Mouse (Mus musculus): ENCODE measurements around the gene Golt1b. TPM values are rescaled to one million over a fixed set of nuclear protein-coding genes. Genes with fewer than 3 reads are reported as not detected.
"Not testable (repeated sequence)": the region's sequence is repeated elsewhere in the genome, so short reads cannot be mapped to it uniquely, and the experiment has no call there.

The Golt1b gene
- polyA plus RNA-seq, 1 experiment from 2014 or later = 56.6 TPM

DNA sequence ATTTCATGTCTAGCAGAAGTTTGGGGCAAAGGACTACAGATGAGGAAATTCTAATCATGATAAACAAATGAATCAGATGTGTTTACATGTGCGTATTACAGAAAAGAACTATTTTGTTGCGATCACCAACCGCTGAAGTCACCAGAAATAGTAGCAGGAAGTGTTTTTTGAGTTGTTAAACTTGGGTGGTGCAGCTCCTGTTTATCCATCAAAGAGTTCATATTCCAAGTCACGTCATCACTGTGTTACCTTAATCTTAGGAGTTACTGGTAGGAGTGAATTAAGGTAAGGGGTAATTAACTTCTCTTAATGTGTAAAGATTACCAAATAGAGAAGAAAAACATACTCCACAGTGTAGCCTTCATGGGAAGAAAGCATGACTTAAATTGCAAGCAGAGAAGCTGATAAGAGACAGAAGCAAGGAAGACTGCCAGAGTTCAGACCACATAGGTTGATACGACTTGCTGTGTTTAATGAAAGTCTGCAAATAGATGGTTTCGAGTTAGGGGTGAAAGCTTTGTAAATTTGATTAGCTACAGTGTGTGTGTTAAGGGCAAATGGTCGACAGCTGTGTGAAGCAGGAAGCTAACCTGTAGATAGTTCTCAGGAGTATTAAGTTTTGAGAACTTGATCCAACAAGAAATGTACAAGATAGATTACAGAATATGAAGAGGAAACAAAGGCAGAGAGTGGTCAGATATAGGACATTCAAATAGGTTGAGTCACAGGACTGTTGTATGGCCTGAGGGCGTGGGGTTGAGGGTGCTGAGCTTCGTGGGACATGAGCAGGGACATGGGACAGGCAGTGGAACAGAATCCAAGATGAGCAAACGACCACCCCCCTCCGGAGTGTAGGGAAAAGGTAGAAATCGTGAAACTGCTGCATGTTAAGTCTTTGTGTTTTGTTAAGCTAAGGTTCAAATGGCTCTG is 40.6 kb upstream of the Golt1b start:
- peak overlapping the region; percentile 57; the same call in 1 of the 2 replicates for H3K9ac ChIP-seq (replicated peaks; ENCODE audit: low read depth)

GRCm38 (mm10) chr6:142347431-142348385 is 39.3 kb upstream of the Golt1b start:
- Histone ChIP-seq H3K27ac (ENCODE audit: low read length) (no peak overlapping the region), H3K4me2 (replicated peaks; ENCODE audit: low read depth, low read length) (no peak overlapping the region), H3K9ac (replicated peaks; ENCODE audit: low read depth) (no peak overlapping the region), H3K27me3 (replicated peaks; ENCODE audit: insufficient read depth, low read length) (no peaks in the 10 kb centered on the region), H3K9me3 (ENCODE audit: low read length) (no peaks in the 10 kb centered on the region), H3K4me3 (ENCODE audit: low read depth, low read length) (no peak overlapping the region), H3K4me1 (ENCODE audit: insufficient read depth, low read depth, low read length) (no peaks in the 10 kb centered on the region), H3K36me3 (ENCODE audit: insufficient read depth, low read length) (no peaks in the 10 kb centered on the region; the same call in 1 of the 2 replicates)
- DNase-seq (ENCODE audit: low spot score) = peak; percentile 16
- TF ChIP-seq EP300 (IDR thresholded peaks at IDR 0.05) (no peak), CTCF (IDR thresholded peaks at IDR 0.05) (no peak)
- no peak for ATAC-seq
- 56% methylated on average over 11 of the region's 11 CpGs for WGBS

More for the DNA sequence above, 40.6 kb upstream of the Golt1b start:
- Histone ChIP-seq H3K4me3 (ENCODE audit: low read depth, low read length) (peak overlapping the region; percentile 89), H3K27me3 (replicated peaks; ENCODE audit: insufficient read depth, low read length) (no peaks in the 10 kb centered on the region), H3K9me3 (ENCODE audit: low read length) (no peaks in the 10 kb centered on the region), H3K27ac (ENCODE audit: low read length) (0 out of 2 replicates have a peak overlapping the region, but pooled peaks have one; percentile 80), H3K36me3 (ENCODE audit: insufficient read depth, low read length) (no peaks in the 10 kb centered on the region; the same call in 1 of the 2 replicates), H3K4me1 (ENCODE audit: insufficient read depth, low read depth, low read length) (no peaks in the 10 kb centered on the region), H3K4me2 (replicated peaks; ENCODE audit: low read depth, low read length) (peak overlapping the region; percentile 52)
- ATAC-seq = no peak
- WGBS = 36% methylated on average over 12 of the region's 12 CpGs
- TF ChIP-seq CTCF (IDR thresholded peaks at IDR 0.05) = no peak
- no peak for TF ChIP-seq EP300 (IDR thresholded peaks at IDR 0.05)
- DNase-seq (ENCODE audit: low spot score) = peak; percentile 24

GRCm38 (mm10) chr6:142352099-142352498 is 34.9 kb upstream of the Golt1b start:
- H3K9ac ChIP-seq (replicated peaks; ENCODE audit: low read depth); H3K4me3 ChIP-seq (ENCODE audit: low read depth, low read length); H3K9me3 ChIP-seq (ENCODE audit: low read length); H3K4me2 ChIP-seq (replicated peaks; ENCODE audit: low read depth, low read length); ATAC-seq; DNase-seq (ENCODE audit: low spot score); H3K4me1 ChIP-seq (ENCODE audit: insufficient read depth, low read depth, low read length); H3K27me3 ChIP-seq (replicated peaks; ENCODE audit: insufficient read depth, low read length); H3K27ac ChIP-seq (ENCODE audit: low read length); H3K36me3 ChIP-seq (ENCODE audit: insufficient read depth, low read length): not testable (repeated sequence)
- 83% methylated on average over 3 of the region's 3 CpGs for WGBS

DNA sequence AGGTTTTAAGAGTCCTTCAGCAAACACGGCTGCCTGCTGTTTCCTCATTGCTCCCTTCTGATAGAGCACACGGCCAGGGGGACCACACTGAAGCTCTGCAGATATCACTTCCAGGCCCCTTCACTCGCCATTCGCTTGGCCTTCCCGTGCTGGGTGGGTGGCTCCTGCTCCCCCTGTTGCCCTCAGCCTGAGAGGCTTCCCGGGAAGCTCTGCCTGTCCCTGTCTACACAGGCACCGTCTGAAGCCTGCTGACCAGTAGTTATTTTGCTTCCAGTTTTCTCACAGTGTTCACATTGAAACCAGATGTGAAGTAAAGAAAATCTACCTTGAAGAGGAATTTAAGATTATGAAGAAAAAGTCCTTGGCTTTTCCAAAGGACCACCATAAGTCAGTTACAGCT is 29.9 kb upstream of the Golt1b start:
- no peak overlapping the region for H3K4me2 ChIP-seq (replicated peaks; ENCODE audit: low read depth, low read length)

GRCm38 (mm10) chr6:142362036-142362435 is 25.0 kb upstream of the Golt1b start:
- Histone ChIP-seq H3K9ac (replicated peaks; ENCODE audit: low read depth) (no peak overlapping the region), H3K36me3 (ENCODE audit: insufficient read depth, low read length) (peaks cover 19% of the 10 kb centered on the region; the same call in 1 of the 2 replicates), H3K4me3 (ENCODE audit: low read depth, low read length) (no peak overlapping the region), H3K27ac (ENCODE audit: low read length) (no peak overlapping the region), H3K9me3 (ENCODE audit: low read length) (no peaks in the 10 kb centered on the region), H3K4me2 (replicated peaks; ENCODE audit: low read depth, low read length) (no peak overlapping the region), H3K4me1 (ENCODE audit: insufficient read depth, low read depth, low read length) (no peaks in the 10 kb centered on the region), H3K27me3 (replicated peaks; ENCODE audit: insufficient read depth, low read length) (no peaks in the 10 kb centered on the region)
- no peak for TF ChIP-seq EP300 (IDR thresholded peaks at IDR 0.05)
- no peak for TF ChIP-seq CTCF (IDR thresholded peaks at IDR 0.05)
- 91% methylated on average over 6 of the region's 6 CpGs for WGBS
- ATAC-seq = no peak
- no peak for DNase-seq (ENCODE audit: low spot score)

More for the DNA sequence above, 29.9 kb upstream of the Golt1b start:
- ATAC-seq (no peak), DNase-seq (ENCODE audit: low spot score) (no peak)
- TF ChIP-seq EP300 (IDR thresholded peaks at IDR 0.05) (no peak), CTCF (IDR thresholded peaks at IDR 0.05) (no peak)
- Histone ChIP-seq H3K4me1 (ENCODE audit: insufficient read depth, low read depth, low read length) (no peaks in the 10 kb centered on the region), H3K9me3 (ENCODE audit: low read length) (no peaks in the 10 kb centered on the region), H3K9ac (replicated peaks; ENCODE audit: low read depth) (no peak overlapping the region), H3K36me3 (ENCODE audit: insufficient read depth, low read length) (peaks cover 17% of the 10 kb centered on the region; the same call in 1 of the 2 replicates), H3K4me3 (ENCODE audit: low read depth, low read length) (no peak overlapping the region), H3K27ac (ENCODE audit: low read length) (no peak overlapping the region), H3K27me3 (replicated peaks; ENCODE audit: insufficient read depth, low read length) (no peaks in the 10 kb centered on the region)
- 62% methylated on average over 7 of the region's 7 CpGs for WGBS
